Mouse (Mus musculus): ENCODE results near the gene Espn. TPM values are rescaled to one million over a fixed set of nuclear protein-coding genes. Genes with fewer than 3 reads are reported as not detected.

The Espn gene
- total and polyA plus RNA-seq, 3 experiments, result 5.0 to 19.6 TPM; not detected in 1

DNA sequence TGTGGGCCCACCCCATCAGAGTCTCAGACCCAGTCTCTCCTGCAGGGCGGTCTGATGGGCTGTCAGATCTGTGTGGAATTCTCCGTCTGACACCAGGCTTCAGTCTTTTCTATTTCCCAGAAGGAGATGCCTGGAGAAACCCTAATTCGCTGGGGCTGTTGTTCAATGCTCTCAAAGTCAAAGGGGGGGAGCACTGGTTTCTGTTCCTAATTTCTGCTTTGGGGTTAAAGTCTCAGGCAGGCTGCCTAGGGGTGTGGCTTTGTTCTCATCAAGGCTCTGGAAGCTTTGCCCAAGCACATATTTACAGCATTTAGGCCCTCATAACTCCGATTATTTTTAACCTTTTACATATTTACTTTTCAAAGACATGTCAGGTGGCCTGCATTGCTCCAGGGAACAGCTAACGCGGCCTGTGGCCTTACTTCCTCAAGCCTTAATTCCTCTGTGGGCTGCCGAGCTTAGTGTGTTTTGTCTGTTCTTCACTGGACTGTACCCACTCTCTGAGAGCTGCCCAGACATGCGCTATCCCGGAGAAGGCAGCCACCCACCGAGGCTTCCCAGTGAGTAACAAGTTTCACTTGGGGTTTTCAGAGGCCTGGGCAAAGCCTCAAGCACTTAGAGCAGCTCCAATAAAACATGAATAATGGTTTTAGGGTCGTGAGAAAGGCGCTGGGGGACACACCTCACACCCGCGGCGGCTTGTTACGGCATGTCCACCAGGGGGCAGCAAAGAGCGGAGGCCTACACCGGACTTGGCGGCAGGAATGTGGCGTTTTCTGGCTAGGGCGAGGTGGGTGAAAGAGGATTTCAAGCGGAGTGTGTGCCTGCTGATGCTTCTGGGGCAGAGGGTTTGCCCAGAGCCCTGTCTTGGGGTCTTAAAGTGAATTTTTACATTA lies 13.1 kb upstream of the Espn start:
- peak; percentile 84 to 99 (median 86) for TF ChIP-seq CTCF (IDR thresholded peaks at IDR 0.05 in 2 of 3, conservative IDR thresholded peaks at IDR 0.05 in 1 of 3; ENCODE audit: control insufficient read depth in 1 of 3, insufficient read depth in 1 of 3, low read depth in 2 of 3, low read length in 3 of 3, poor library complexity in 1 of 3, severe bottlenecking in 1 of 3)
- no peak for TF ChIP-seq MYC (IDR thresholded peaks at IDR 0.05; ENCODE audit: low read depth, low read length)
- TF ChIP-seq TBP (IDR thresholded peaks at IDR 0.05; ENCODE audit: low read depth, low read length), result no peak
- peak; percentile 38 for TF ChIP-seq RAD21 (IDR thresholded peaks at IDR 0.05; ENCODE audit: low read depth, low read length)
- peak; percentile 39; the same call in 1 of the 2 replicates for TF ChIP-seq SIN3A (IDR thresholded peaks at IDR 0.05; ENCODE audit: low read length)
- peak; percentile 13; the same call in 1 of the 2 replicates for TF ChIP-seq HCFC1 (IDR thresholded peaks at IDR 0.05; ENCODE audit: low read depth, low read length)
- peak; percentile 63 for TF ChIP-seq SMC3 (IDR thresholded peaks at IDR 0.05; ENCODE audit: low read depth, low read length)
- Histone ChIP-seq H3K4me3 (ENCODE audit: control insufficient read depth in 1 of 2, insufficient read depth in 1 of 2, low read depth in 2 of 2, low read length in 2 of 2) (peak overlapping the region; percentile 27 to 39), H3K4me1 (ENCODE audit: control insufficient read depth in 1 of 2, insufficient read depth in 2 of 2, low read length in 2 of 2) (peaks cover 0 to 8% of the 10 kb centered on the region in 2 experiments; a peak in 1 of 4 replicates), H3K79me2 (ENCODE audit: control insufficient read depth, insufficient read depth, low read length, poor library complexity) (no peaks in the 10 kb centered on the region), H3K9me3 (replicated peaks; ENCODE audit: insufficient read depth, low read length) (no peaks in the 10 kb centered on the region), H3K9ac (ENCODE audit: control insufficient read depth, low read depth, low read length, poor library complexity, severe bottlenecking) (peak overlapping the region; percentile 45), H3K27me3 (ENCODE audit: control insufficient read depth in 1 of 2, insufficient read depth in 2 of 2, low read length in 2 of 2) (no peaks in the 10 kb centered on the region), H3K36me3 (ENCODE audit: control insufficient read depth in 1 of 2, insufficient read depth in 2 of 2, low read length in 2 of 2) (no peaks in the 10 kb centered on the region), H3K27ac (ENCODE audit: control insufficient read depth, low read depth, low read length) (no peak overlapping the region)
- peak; percentile 76 for DNase-seq (ENCODE audit: low read depth, low spot score)

DNA sequence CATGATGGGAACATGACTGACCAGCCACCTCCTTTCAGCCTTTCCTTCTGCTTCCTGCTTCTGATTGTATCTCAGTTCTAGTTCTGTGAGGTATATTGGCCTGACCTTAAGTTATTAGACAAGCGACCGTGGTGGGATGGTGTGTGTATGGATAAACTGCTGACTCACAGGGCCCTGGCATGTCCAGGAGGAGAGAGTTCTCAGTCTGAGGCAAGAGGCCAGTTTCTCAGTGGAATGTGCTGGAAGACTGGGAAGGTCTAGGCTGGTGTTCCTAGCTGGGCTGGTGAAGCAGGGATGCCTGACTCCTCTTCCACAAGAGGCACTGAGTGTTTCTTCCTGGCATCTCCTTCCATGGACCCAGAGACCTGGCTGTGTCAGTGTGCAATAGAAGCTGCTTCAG lies 10.6 kb upstream of the Espn start:
- TF ChIP-seq BHLHE40 (IDR thresholded peaks at IDR 0.05; ENCODE audit: borderline replicate concordance, low read depth, low read length), result no peak
- H3K27ac ChIP-seq (ENCODE audit: control insufficient read depth, low read depth, low read length), result no peak overlapping the region
- no peak overlapping the region for H3K9ac ChIP-seq (ENCODE audit: control insufficient read depth, low read depth, low read length, poor library complexity, severe bottlenecking)
- no peak for DNase-seq (ENCODE audit: low read depth, low spot score)
- peaks cover 0 to 2% of the 10 kb centered on the region in 2 experiments; a peak in 2 of 4 replicates for H3K36me3 ChIP-seq (ENCODE audit: control insufficient read depth in 1 of 2, insufficient read depth in 2 of 2, low read length in 2 of 2)
- no peaks in the 10 kb centered on the region for H3K27me3 ChIP-seq (ENCODE audit: control insufficient read depth in 1 of 2, insufficient read depth in 2 of 2, low read length in 2 of 2)
- no peaks in the 10 kb centered on the region for H3K9me3 ChIP-seq (replicated peaks; ENCODE audit: insufficient read depth, low read length)
- H3K79me2 ChIP-seq (ENCODE audit: control insufficient read depth, insufficient read depth, low read length, poor library complexity), result no peaks in the 10 kb centered on the region
- peaks cover 0 to 8% of the 10 kb centered on the region in 2 experiments; a peak in 2 of 4 replicates for H3K4me1 ChIP-seq (ENCODE audit: control insufficient read depth in 1 of 2, insufficient read depth in 2 of 2, low read length in 2 of 2)
- no peak overlapping the region for H3K4me3 ChIP-seq (ENCODE audit: control insufficient read depth in 1 of 2, insufficient read depth in 1 of 2, low read depth in 2 of 2, low read length in 2 of 2)

DNA sequence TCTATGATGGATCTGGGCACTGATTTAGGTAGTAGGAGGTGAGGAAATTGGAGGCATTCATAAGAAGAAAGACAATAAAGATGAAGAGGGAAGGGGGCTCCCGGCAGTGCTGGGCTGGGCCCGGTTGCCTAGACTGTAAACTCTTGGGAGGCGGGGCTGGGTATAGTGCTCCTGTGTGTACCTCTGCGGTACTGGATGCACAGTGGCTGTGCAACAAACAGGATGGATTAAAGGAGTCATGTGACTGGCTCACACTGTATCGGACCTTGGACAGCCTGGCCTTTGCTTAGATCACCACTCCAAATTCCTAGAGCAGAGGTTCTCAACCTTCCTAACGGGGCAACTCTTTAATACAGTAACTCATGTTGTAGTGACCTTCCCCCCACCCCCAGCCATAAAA lies 9.4 kb upstream of the Espn start:
- peaks cover 0 to 2% of the 10 kb centered on the region in 2 experiments; a peak in 2 of 4 replicates for H3K36me3 ChIP-seq (ENCODE audit: control insufficient read depth in 1 of 2, insufficient read depth in 2 of 2, low read length in 2 of 2)
- H3K27ac ChIP-seq (ENCODE audit: control insufficient read depth, low read depth, low read length), result no peak overlapping the region
- H3K9ac ChIP-seq (ENCODE audit: control insufficient read depth, low read depth, low read length, poor library complexity, severe bottlenecking), result no peak overlapping the region
- no peaks in the 10 kb centered on the region for H3K27me3 ChIP-seq (ENCODE audit: control insufficient read depth in 1 of 2, insufficient read depth in 2 of 2, low read length in 2 of 2)
- H3K4me1 ChIP-seq (ENCODE audit: control insufficient read depth in 1 of 2, insufficient read depth in 2 of 2, low read length in 2 of 2), result peaks cover 0 to 14% of the 10 kb centered on the region in 2 experiments; a peak in 2 of 4 replicates
- no peak overlapping the region for H3K4me3 ChIP-seq (ENCODE audit: control insufficient read depth in 1 of 2, insufficient read depth in 1 of 2, low read depth in 2 of 2, low read length in 2 of 2)
- H3K79me2 ChIP-seq (ENCODE audit: control insufficient read depth, insufficient read depth, low read length, poor library complexity), result no peaks in the 10 kb centered on the region
- DNase-seq (ENCODE audit: low read depth, low spot score), result no peak
- H3K9me3 ChIP-seq (replicated peaks; ENCODE audit: insufficient read depth, low read length), result no peaks in the 10 kb centered on the region
- no peak for TF ChIP-seq GATA1 (IDR thresholded peaks at IDR 0.05; ENCODE audit: low read depth, low read length)
- TF ChIP-seq POLR2AphosphoS2 (IDR thresholded peaks at IDR 0.05; ENCODE audit: low read length), result no peak
- TF ChIP-seq RCOR1 (IDR thresholded peaks at IDR 0.05; ENCODE audit: low read depth, low read length), result no peak
- no peak for TF ChIP-seq ZC3H11A (IDR thresholded peaks at IDR 0.05; ENCODE audit: low read depth, low read length)
- TF ChIP-seq JUND (IDR thresholded peaks at IDR 0.05; ENCODE audit: low read depth, low read length), result no peak
- no peak for TF ChIP-seq EP300 (IDR thresholded peaks at IDR 0.05; ENCODE audit: low read depth in 1 of 2, low read length in 2 of 2)
- TF ChIP-seq CHD1 (IDR thresholded peaks at IDR 0.05; ENCODE audit: low read depth, low read length), result no peak
- TF ChIP-seq UBTF (IDR thresholded peaks at IDR 0.05; ENCODE audit: borderline replicate concordance, insufficient read depth, low read depth, low read length), result no peak
- TF ChIP-seq MYB (IDR thresholded peaks at IDR 0.05; ENCODE audit: low read depth, low read length), result no peak
- no peak for TF ChIP-seq NELFE (IDR thresholded peaks at IDR 0.05; ENCODE audit: low read depth, low read length)

Data from MEL (cell line).